Mouse (Mus musculus) midbrain, postnatal 0 days (tissue): Measurements from ENCODE around the gene Pigq. TPM values are rescaled to one million over a fixed set of nuclear protein-coding genes. Genes with fewer than 3 reads are reported as not detected.

Source experiments
- ATAC-seq: fragments of 200-750 bp; cut with Nextera tagmentation; 2 replicates; pipeline ENCODE4 v1.8.0; 2017; ENCODE audit warnings: moderate number of reproducible peaks, mild to moderate bottlenecking, moderate TSS enrichment, moderate library complexity; ENCODE audit not compliant: low FRiP score
- DNase-seq: peaks from one replicate; pipeline ENCODE4 v3.0.0-alpha.2; 2015; ENCODE audit warnings: low spot score
- H3K27ac ChIP-seq: fragments of 300-500 bp; sonication (generic); 2 replicates; pipeline ENCODE4 v1.5.1; 2014; ENCODE audit warnings: low read depth, mild to moderate bottlenecking, low read length, mixed read lengths
- H3K27me3 ChIP-seq: fragments of 300-500 bp; sonication (generic); 2 replicates; pipeline ENCODE4 v1.6.1; 2014; ENCODE audit warnings: low read length, control low read depth, mixed read lengths; ENCODE audit not compliant: insufficient read depth
- H3K36me3 ChIP-seq: fragments of 300-500 bp; sonication (generic); 2 replicates; pipeline ENCODE4 v1.6.1; 2014; ENCODE audit warnings: low read length, control low read depth, mixed read lengths; ENCODE audit not compliant: insufficient read depth
- H3K4me1 ChIP-seq: fragments of 300-500 bp; sonication (generic); 2 replicates; pipeline ENCODE4 v1.6.1; 2014; ENCODE audit warnings: mild to moderate bottlenecking, control low read depth, antibody characterized with exemption, low read length, mixed read lengths; ENCODE audit not compliant: insufficient read depth
- H3K4me2 ChIP-seq: fragments of 300-500 bp; sonication (generic); 2 replicates; pipeline ENCODE4 v1.6.1; 2014; ENCODE audit warnings: low read depth, mild to moderate bottlenecking, low read length, mixed read lengths; ENCODE audit not compliant: poor library complexity, severe bottlenecking
- H3K4me3 ChIP-seq: fragments of 300-500 bp; sonication (generic); 2 replicates; pipeline ENCODE4 v1.5.1; 2014; ENCODE audit warnings: low read depth, mild to moderate bottlenecking, low read length, moderate library complexity
- H3K9ac ChIP-seq: fragments of 300-500 bp; sonication (generic); replicated peaks from 2 replicates; pipeline ENCODE4 v1.6.1; 2014; ENCODE audit warnings: mild to moderate bottlenecking, low read length, moderate library complexity, mixed read lengths; ENCODE audit not compliant: poor library complexity, severe bottlenecking
- H3K9me3 ChIP-seq: fragments of 300-500 bp; sonication (generic); 2 replicates; pipeline ENCODE4 v1.6.1; 2016; ENCODE audit warnings: low read length, control low read depth
- CTCF ChIP-seq: IDR thresholded peaks from 2 replicates; pipeline ENCODE4 v1.5.1; 2016; ENCODE audit warnings: antibody characterized with exemption, mild to moderate bottlenecking
- WGBS: fragments of 180-500 bp; shearing (Covaris S2); extraction: QIAGEN DNeasy Blood & Tissue Kit; methylation state at CpG from one replicate; pipeline ENCODE4 v1.1.7; 2014; 5-methylcytosine and 5-hydroxymethylcytosine counted together
- polyA plus RNA-seq: library from polyadenylated mRNA; unstranded; fragments of >200 nt; fragmentation: Nextera tagmentation; extraction: Ambion mirVana; gene quantifications from 2 replicates; pipeline ENCODE4 v1.2.1, GENCODE M21; 2015
- total RNA-seq: library from RNA; depleted of rRNA; stranded (reverse); fragments of >200 nt; gene quantifications from 2 replicates; pipeline ENCODE4 v1.2.3, GENCODE M21; 2014

Gene Pigq
- total and polyA plus RNA-seq, 2 experiments from 2014 or later: 75.4 to 111 TPM

DNA sequence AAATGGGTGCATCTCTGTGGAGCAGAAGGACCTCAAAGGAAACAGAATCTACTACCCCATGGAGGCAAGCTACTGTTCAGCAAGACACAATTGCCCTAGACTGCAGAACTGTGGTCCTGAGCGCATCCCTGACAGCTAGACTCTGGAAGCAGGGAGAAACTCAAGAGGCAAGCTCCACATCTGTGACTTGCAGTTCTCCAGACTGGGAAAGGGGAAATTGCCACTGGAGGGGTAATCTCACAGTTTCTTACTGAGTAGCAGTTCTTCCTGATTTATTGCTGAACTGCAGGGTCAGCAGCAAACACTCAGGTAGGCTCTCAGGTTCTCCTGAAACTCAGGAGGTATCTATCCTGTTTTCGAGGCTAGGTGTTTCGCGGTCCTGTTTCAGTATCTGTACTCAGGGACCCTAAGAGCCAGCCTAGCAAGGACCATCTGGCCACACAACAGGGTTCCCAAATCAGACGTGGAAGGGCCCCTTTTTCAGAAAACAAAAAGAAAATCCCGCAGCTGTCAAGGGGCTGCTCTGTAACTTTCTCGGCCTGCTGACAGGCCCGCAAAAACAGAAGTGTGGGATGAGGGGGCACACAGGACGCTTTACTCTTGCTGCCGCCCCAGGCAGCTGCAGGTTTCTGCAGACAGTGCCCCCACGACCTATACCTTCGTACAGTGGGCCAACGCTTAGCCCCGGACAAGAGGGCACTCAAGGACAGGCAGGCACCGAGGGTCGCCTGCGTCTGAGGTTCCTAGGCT lies 40.0 kb upstream of the Pigq start:
- 13% methylated on average over 17 of the region's 17 CpGs for WGBS
- H3K27ac ChIP-seq: peak overlapping the region; percentile 82
- peak overlapping the region; percentile 72 for H3K4me3 ChIP-seq
- ATAC-seq (no peak), DNase-seq (no peak)
- H3K27me3 ChIP-seq: no peaks in the 10 kb centered on the region
- TF ChIP-seq CTCF: no peak
- H3K9me3 ChIP-seq: no peaks in the 10 kb centered on the region
- H3K4me1 ChIP-seq: peaks cover 8% of the 10 kb centered on the region
- H3K9ac ChIP-seq: peak overlapping the region; percentile 65
- peak overlapping the region; percentile 76 for H3K4me2 ChIP-seq
- peaks cover 4% of the 10 kb centered on the region; the same call in 1 of the 2 replicates for H3K36me3 ChIP-seq

DNA sequence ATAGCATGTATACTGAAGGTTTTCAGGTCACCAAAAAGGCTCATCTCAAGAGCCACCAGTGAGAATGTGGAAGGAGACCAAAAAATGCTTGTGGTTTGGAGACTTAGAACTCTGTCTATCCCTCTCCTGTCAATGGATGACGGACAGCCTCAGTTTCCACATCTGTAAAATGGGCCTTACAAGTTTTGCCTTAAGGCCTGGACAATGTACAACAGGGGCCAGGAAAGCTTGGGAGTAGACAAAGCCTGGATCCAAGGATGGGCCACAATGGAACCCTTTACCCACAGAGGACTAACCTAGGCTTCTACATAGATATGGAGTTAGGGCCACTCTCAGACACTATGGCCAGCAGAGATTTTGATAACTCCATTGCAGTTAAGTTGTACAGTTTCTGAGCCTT lies 39.3 kb upstream of the Pigq start:
- no peaks in the 10 kb centered on the region for H3K27me3 ChIP-seq
- TF ChIP-seq CTCF: no peak
- peak overlapping the region; percentile 65; the same call in 1 of the 2 replicates for H3K9ac ChIP-seq
- peak overlapping the region; percentile 72 for H3K4me3 ChIP-seq
- H3K4me2 ChIP-seq: peak overlapping the region; percentile 76
- 100% methylated on average over 1 of the region's 1 CpGs for WGBS
- ATAC-seq (no peak), DNase-seq (no peak)
- no peaks in the 10 kb centered on the region for H3K9me3 ChIP-seq
- H3K4me1 ChIP-seq: peaks cover 8% of the 10 kb centered on the region
- no peak overlapping the region for H3K27ac ChIP-seq
- H3K36me3 ChIP-seq: no peaks in the 10 kb centered on the region; the same call in 1 of the 2 replicates

DNA sequence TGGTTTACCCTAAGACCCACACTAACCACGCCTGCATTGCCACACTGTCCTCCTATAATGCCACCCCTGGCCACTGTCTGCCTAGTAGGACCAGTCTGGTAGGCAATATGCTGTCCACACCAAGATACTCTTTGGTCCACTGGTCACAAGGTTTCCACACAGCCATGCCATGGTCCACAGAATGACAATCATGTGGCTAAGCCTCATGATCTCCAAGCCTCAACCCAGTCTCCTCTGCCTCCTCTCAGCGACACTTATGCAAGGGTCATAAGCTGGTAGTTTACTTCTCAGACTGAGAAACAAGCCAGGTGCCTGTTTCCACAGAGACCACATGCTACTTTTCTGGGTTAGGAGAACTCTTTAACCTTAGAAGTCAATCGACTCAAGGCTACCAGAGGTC lies 38.2 kb upstream of the Pigq start:
- H3K4me1 ChIP-seq: peaks cover 8% of the 10 kb centered on the region
- DNase-seq (no peak), ATAC-seq (no peak)
- H3K36me3 ChIP-seq: no peaks in the 10 kb centered on the region
- 96% methylated on average over 3 of the region's 3 CpGs for WGBS
- H3K4me2 ChIP-seq: no peak overlapping the region
- H3K9ac ChIP-seq: no peak overlapping the region
- TF ChIP-seq CTCF: no peak
- H3K27ac ChIP-seq: no peak overlapping the region
- no peaks in the 10 kb centered on the region for H3K9me3 ChIP-seq
- H3K4me3 ChIP-seq: no peak overlapping the region
- H3K27me3 ChIP-seq: no peaks in the 10 kb centered on the region

DNA sequence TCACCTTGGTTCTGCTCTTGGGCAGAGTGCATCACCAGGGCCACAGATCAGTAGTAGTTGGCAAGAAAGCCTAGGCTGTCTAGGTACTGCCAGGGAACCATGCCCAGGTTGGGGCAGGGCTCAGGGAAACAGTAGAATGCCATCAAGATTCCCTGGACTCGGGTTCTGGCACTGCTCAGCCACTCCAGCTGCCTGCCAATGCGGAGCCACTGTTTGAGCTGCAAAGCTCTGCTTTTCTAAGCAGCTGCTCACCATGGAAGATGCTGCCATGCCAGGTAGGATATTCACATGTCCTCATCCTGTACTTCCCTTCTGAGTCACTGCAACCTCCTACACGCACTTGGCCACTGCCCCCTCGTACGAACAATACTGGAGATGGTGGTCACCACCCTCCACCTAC lies 36.1 kb upstream of the Pigq start:
- H3K4me3 ChIP-seq: no peak overlapping the region
- peak; percentile 16 for DNase-seq
- H3K36me3 ChIP-seq: no peaks in the 10 kb centered on the region
- no peak overlapping the region for H3K9ac ChIP-seq
- 85% methylated on average over 5 of the region's 5 CpGs for WGBS
- no peaks in the 10 kb centered on the region for H3K27me3 ChIP-seq
- H3K4me1 ChIP-seq: peaks cover 8% of the 10 kb centered on the region
- H3K9me3 ChIP-seq: no peaks in the 10 kb centered on the region
- ATAC-seq: no peak
- H3K4me2 ChIP-seq: no peak overlapping the region
- no peak for TF ChIP-seq CTCF
- H3K27ac ChIP-seq: no peak overlapping the region

DNA sequence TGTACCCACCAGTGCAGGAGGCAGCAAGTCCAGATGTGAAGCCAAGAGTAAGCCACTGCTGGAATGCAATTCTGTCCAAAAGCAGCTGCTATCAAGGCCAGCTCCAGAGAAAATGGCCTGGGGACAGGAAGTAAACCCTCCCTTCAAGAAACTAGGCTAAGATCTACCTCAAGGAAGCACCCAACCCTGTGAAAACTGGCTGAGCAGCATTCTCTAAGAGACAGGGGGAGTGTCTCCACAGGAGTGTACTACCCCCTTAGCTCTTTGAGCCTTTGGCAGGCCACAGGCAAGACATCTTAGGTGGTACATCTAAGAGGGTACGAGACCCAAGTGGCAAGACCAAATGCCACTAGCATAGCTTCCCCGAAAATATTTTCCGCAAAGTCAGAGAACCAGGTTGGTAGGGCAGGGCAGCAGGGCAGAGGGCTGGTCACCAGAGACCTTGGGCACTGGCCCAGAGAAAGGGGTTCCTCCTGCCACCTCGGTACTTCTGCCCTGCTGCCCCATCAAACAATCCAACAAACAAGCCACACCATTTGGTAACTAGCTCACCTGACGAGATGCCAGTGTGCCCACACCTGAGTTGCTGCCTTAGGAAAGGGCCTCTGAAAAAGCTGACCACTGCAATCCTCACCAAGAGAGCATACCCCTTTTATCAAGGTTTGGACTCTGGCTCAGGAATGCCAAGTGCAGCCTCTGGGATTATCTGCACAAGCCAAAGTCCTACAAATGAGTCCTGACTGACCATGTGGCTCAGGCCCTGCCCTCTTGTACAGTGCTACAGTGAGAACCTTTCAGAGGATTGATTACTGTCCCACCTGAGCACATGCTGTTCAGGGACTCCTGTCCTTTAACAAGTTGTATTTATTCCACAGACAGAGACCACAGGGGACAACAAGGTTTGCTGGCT lies 35.3 kb upstream of the Pigq start:
- Histone ChIP-seq H3K36me3 (no peaks in the 10 kb centered on the region), H3K27me3 (no peaks in the 10 kb centered on the region), H3K4me2 (no peak overlapping the region), H3K9ac (no peak overlapping the region), H3K4me3 (no peak overlapping the region), H3K27ac (no peak overlapping the region), H3K9me3 (no peaks in the 10 kb centered on the region), H3K4me1 (peaks cover 8% of the 10 kb centered on the region)
- 94% methylated on average over 5 of the region's 5 CpGs for WGBS
- ATAC-seq (no peak), DNase-seq (no peak)
- TF ChIP-seq CTCF: no peak
